Mouse (Mus musculus) embryo, embryonic 9.5 days (tissue): ENCODE measurements around the gene Col8a1.

Source experiments
- DNase-seq: peaks from one replicate; pipeline ENCODE4 v3.0.0-alpha.2; 2017; ENCODE audit errors: extremely low spot score

Col8a1 gene

DNA sequence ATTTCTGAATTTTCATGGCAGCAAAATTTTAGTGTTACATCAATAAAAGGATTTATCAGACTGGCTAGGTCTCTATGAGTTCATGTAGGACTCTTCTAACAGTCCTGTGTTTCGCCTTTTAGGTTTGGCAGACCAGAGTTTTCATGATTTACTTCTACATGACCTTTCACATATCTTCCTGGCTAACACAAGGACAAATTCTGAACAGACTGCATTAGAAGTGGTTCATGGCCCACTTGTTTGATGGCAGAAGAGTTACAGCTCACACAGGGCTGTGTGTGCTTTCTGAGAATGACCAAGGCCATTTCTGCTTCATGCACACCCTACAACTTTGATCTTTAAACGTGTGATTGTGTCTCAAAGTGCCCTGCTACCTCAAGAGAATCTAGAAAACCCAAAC lies 82.3 kb downstream of the Col8a1 start:
- no peak for DNase-seq

DNA sequence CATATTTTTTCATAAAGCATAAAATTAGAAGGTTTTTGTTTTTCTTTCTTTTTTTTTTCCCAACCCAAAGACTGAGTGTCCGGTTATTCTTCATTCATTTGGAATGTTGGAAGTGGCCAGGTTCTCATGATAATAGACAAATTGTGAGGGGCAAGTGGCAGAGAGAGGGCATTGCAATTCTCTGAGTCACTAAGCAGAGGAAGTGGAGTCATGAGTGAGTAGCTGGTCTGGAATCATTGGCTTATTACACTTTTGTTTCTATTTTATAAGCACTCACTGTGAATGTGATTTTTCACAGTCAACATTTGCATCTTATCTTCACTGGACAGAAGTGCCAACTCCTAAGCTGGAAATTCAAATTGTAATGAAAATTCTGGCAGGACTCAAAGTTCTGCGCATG lies 82.9 kb downstream of the Col8a1 start:
- no peak for DNase-seq

DNA sequence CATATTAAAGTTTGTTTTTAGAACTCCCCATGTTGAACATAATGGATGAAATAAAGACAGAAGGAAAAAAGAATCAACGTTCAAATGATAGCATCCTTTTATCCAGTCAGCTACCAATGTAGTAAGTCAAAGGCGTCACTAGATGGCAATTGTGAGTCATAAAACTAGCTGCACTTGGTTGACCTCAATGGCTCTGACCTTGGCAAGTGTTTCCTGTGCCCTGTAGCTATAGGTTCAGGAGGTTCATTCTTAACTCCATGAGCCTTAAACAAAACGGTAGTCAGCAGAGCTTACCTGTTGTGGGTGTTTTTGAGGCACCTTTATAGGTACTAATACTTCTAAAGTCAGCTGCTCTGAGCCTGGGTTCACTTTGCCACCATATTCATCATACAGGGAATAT lies 85.2 kb downstream of the Col8a1 start:
- peak; percentile 39 for DNase-seq

DNA sequence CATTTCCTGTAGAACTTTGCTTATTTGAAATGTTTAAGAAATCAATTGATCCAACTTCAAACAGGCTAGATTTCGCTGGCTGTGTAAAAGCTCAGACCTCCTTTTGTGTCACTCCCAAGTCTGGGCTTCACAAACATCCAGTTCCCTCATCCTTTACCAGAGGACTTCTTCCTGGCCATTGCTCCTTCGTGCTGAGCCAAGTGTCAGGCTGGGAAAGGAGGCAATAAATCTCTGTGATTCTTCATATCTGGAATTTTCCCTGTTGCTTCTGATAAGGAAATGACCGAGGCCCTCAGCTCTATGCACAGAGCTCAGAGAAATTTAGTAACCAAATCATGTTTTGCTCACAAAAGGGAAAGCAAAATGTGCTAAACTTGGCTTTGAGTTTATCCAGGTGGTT lies 91.9 kb downstream of the Col8a1 start:
- no peak for DNase-seq

- DNase-seq, result no peak
These were observed 104.6 kb downstream of the Col8a1 start for GRCm38 (mm10) chr16:57649888-57650287.

- DNase-seq, result no peak
These were observed 113.1 kb downstream of the Col8a1 start for GRCm38 (mm10) chr16:57641346-57641885.

DNA sequence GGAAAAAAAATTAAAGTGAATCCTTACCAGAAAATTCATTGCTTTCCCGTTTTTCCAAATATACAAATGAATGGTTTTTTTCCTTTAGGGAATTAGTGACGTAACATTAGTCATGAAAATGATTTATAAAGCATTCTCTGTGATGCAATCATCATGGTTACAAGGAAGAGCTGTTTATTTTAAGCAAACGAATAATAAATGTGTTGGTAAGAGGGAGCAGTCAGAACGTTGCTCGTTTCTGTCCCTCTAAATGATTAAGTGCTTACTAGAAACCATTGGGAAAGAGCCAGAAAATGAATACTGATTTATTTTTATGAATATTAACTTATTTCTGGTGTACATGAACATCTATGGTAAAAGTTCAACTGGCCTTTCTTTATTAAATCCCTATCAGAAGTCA lies 119.8 kb downstream of the Col8a1 start:
- no peak for DNase-seq

DNA sequence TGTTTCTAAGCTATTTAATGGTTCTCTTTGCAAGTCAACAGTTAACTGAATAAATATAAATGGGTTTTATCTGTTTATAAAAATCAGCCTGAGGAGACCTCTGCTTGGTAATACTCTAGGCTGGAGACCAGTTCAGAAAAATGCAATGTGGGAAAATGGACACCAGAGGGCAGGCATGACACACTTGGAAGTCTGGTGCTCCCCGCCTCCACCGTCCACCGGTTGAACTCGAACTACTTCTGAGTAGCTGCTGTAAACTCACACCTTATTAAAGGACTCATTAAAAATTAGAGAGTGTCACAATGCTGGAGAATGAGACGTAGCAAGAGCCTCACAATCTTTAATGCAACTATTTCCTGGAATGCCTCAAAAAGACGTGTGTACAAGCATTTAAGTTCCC lies 120.3 kb downstream of the Col8a1 start:
- DNase-seq, result peak; percentile 70

DNA sequence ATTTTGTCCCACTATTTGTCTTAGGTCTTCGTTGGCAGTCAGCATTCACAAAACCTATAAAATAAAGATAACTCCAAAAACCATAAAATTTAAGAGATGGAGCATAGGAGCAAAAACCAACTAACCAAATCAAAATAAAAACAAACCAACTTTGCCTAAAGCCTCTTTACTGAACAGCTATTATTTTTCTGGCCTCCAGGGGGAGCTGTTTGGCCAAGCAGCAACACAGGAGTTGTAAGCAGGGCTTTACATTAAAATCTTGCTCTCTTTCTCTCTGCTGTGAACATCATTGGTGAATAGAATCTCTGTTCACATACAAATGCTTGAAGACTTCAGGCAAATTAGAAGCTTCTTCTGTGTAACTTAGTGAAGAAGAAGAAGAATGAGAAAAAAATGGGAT lies 142.8 kb downstream of the Col8a1 start:
- DNase-seq, result peak; percentile 22

DNA sequence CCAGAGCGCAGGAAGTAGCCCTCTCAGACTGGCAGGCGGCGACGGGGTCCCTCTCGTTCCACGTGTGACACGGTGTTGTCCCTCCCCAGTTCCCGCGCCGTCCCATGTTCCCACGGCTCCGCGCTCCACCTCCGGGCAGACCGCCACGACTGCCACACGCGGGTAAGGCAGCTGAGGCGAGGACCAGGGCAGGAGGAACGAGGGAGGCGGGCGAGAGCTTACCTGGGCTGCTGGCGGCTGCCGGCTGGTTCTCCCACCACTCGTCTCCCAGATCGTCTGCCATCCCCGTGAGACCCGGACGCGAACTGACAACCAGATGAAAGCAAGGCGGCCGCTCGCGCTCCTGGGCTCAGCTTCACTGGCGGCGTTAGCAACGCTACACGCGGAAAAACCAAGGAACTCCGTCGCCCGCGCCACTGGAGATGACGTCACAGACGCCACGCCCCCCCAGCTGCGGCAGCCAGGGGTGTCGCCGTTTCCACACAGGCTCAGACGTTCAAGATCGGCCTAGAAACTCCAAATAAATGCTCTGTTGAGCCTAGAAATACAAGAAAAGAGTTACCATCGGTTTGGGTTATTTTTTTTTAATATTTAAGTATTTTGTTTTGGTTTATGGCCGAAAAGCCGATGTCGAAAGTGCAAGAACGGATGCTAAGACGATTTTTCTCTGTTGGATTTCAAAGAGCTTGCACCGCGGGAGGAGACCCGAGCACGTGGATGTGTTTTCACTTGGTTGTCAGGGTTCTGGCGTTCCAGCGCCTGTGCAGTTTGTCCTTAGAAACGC lies 147.9 kb downstream of the Col8a1 start, which contains the start of gene Cmss1:
Gene Cmss1, minus strand, starts transcription at position 421 of the 784 bp plus-strand sequence.
- DNase-seq, result peak; percentile 91

- no peak for DNase-seq
These were observed 153.5 kb downstream of the Col8a1 start for GRCm38 (mm10) chr16:57601031-57601430.

DNA sequence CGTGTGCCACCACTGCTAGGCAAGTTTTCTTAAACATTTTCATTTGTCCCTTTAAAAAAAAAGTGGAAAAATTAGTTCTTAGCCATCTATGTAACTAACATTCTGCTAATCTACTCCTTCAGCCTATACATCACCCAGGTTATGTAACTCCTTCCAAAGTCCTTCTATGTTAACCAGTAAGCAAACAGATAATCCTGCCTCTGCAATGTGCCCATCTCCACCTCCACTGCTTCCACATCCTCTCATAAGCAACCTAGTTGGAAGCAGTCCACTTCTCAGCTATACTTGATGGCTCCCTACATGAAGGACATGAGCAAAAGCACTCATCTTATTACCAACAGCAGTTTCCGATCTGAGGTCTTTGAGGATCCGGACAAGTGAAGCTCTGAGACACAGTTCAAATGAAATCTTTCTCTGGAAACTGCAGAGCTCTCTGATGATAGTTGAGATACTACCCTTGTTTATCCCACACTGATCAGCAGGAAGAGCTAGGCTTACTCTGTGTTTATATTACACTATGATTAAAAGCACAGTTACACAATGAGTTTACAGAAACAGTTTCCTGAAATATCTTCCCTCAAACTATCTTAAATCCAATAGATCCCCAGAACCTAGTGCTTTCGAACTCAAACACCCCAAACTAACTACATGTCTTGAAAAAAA lies 157.1 kb downstream of the Col8a1 start:
- no peak for DNase-seq

DNA sequence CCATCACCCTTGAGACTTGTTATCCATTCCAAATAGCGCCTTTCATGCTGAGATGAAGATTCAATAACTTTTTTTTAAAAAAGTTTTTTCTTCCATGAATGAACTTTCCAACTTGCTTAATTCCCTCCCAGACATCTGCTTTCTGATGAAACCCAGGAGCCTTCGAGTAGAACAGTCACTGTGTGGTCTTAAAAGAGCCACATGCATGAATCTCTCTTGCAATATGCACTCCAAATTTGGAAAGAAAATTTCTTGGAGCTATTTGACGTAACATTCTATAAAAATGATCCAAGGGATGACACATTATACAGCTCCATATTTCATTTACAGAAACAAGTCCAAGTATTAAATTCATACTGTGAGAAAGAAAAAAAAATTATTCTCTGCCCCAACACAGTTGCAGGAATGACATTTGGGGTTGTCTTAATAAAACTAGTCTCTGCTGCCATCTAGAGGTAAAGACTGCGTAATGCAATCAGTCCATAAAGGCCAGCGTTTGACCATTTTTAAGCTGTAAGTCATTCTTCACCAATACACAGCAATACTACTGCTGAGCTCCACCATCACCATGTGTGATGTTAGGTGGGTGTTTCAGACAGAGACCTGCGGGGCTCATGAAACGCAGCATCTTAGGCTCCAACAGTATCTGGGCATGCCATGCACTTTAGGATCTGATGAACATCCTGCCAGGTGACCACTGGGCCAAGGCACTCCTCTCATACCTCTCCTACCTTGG lies 160.9 kb downstream of the Col8a1 start:
- DNase-seq, result peak; percentile 33

DNA sequence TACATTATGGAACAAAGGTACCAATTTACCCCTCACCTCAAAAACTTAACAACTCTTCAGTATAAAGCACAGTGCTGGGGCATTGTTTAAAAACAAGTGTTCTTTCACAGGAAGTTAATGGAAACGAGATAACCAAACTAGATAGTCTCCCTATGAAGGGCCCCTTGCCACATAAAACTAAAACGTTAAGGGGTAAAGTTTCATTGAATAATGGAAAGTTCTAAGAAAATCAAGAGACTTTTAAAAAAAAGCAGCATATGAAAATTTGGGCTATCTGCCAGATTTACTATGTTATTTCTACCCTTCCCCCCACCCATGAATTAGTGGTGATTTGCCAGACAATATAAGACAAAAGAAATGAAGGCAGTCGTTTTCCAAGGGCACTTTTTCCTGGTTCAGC lies 169.3 kb downstream of the Col8a1 start:
- no peak for DNase-seq

GRCm38 (mm10) chr16:57582008-57582407 lies 172.5 kb downstream of the Col8a1 start:
- DNase-seq, result no peak

- no peak for DNase-seq
These were observed 174.5 kb downstream of the Col8a1 start for GRCm38 (mm10) chr16:57580041-57580440.

DNA sequence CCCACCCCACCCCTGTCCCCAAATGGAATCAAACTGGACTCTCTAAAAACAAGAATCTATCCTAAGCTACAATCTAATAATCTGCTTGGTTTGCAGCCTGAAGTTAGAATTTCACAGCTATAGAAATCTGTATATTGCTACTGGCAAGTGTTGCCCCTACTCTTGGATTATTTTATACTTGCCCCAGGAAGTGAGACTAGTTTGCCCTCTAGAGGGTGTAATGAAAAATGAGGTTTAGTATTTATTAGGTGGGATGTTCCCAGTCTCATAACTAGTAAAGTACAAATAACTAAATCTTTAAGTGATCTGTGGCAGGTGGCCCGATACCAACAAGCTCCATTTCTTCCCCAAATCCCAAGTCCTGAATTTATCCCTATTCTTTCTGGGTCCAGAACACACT lies 177.0 kb downstream of the Col8a1 start:
- no peak for DNase-seq

DNA sequence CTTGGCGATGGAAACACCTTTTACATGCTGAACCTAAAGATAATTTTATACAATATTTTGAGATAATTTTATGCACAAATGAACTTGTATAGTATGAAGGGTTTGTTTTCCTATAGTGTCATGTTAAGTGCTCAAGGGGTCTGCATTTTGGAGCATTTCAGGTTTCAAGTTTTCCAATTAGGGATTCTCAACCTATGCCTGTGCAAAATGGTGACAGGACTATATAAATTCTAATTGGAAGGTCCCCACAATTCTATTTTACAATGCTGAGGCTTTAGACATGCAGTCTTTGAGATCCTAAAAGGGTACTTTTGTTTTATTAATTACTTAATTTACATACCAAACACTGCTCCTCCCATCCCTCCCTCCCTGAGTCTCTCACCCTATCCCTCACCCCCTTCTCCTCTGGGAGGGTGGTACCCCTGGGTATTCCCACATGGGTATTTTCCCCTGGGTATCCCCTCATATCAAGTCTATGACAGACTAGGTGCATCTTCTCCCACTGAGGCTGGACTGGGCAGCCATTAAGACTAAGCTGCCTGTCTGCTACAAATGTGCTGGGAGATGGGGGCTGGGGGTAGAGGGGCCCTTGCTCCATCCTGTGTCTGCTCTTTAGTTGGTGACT lies 178.7 kb downstream of the Col8a1 start:
- DNase-seq, result no peak
